Mouse (Mus musculus) heart, embryonic 15.5 days (tissue): ENCODE results near the gene Ica1l. TPM values are rescaled to one million over a fixed set of nuclear protein-coding genes. Genes with fewer than 3 reads are reported as not detected.
"Not testable (repeated sequence)": the region's sequence is repeated elsewhere in the genome, so short reads cannot be mapped to it uniquely, and the experiment has no call there.

ENCODE experiments used
- ATAC-seq: fragments of 200-750 bp; cut with Nextera tagmentation; replicated peaks from 2 replicates; pipeline ENCODE4 v1.8.0; 2017; ENCODE audit warnings: low read depth, moderate TSS enrichment; ENCODE audit not compliant: insufficient number of reproducible peaks, insufficient read depth, low FRiP score
- H3K27ac ChIP-seq: fragments of 300-500 bp; sonication (generic); 2 replicates; pipeline ENCODE4 v1.5.1; 2015; ENCODE audit warnings: mild to moderate bottlenecking, inconsistent platforms
- H3K27me3 ChIP-seq: fragments of 300-500 bp; sonication (generic); 2 replicates; pipeline ENCODE4 v1.6.1; 2015; ENCODE audit warnings: inconsistent platforms
- H3K36me3 ChIP-seq: fragments of 300-500 bp; sonication (generic); 2 replicates; pipeline ENCODE4 v1.6.1; 2015; ENCODE audit warnings: mild to moderate bottlenecking, inconsistent platforms
- H3K4me1 ChIP-seq: fragments of 300-500 bp; sonication (generic); replicated peaks from 2 replicates; pipeline ENCODE4 v1.6.1; 2015; ENCODE audit warnings: inconsistent platforms
- H3K4me2 ChIP-seq: fragments of 300-500 bp; sonication (generic); 2 replicates; pipeline ENCODE4 v1.6.1; 2015; ENCODE audit warnings: inconsistent platforms, mild to moderate bottlenecking, moderate library complexity
- H3K4me3 ChIP-seq: fragments of 300-500 bp; sonication (generic); 2 replicates; pipeline ENCODE4 v1.5.1; 2015; ENCODE audit warnings: mild to moderate bottlenecking, inconsistent platforms
- H3K9ac ChIP-seq: fragments of 300-500 bp; sonication (generic); 2 replicates; pipeline ENCODE4 v1.6.1; 2015; ENCODE audit warnings: mild to moderate bottlenecking, inconsistent platforms
- H3K9me3 ChIP-seq: fragments of 300-500 bp; sonication (generic); replicated peaks from 2 replicates; pipeline ENCODE4 v1.6.1; 2016; ENCODE audit warnings: inconsistent platforms
- WGBS: fragments of 180-500 bp; shearing (Covaris S2); methylation state at CpG from one replicate; pipeline ENCODE4 v1.1.7; 2015; ENCODE audit warnings: mixed read lengths; 5-methylcytosine and 5-hydroxymethylcytosine counted together
- polyA plus RNA-seq: library from polyadenylated mRNA; unstranded; fragments of >200 nt; fragmentation: Nextera tagmentation; extraction: Ambion mirVana; gene quantifications from 2 replicates; pipeline ENCODE4 v1.2.1, GENCODE M21; 2015

Gene Ica1l
- polyA plus RNA-seq: 0.20 and 0.81 TPM in 2 replicates

GRCm38 (mm10) chr1:60042796-60043469, at the start of gene Ica1l:
TSS of gene Ica1l (minus strand) at chr1:60043184.
- H3K4me3 ChIP-seq: peak within 1 kb of the TSS; percentile 68
- no peaks in the 10 kb centered on the region for H3K36me3 ChIP-seq
- ATAC-seq: peak; percentile 66
- under 1% methylated on average over 84 of the region's 99 CpGs for WGBS
- no peak within 1 kb of the TSS for H3K27ac ChIP-seq
- peak within 1 kb of the TSS; percentile 91 for H3K4me2 ChIP-seq
- H3K9ac ChIP-seq: peak within 1 kb of the TSS; percentile 67
- H3K4me1 ChIP-seq: peaks cover 3% of the 10 kb centered on the region
- no peaks in the 10 kb centered on the region for H3K9me3 ChIP-seq
- H3K27me3 ChIP-seq: peaks cover 14% of the 10 kb centered on the region

GRCm38 (mm10) chr1:60076411-60076810, 33.4 kb upstream of the Ica1l start:
- H3K9ac ChIP-seq: no peak overlapping the region
- H3K4me3 ChIP-seq: no peak overlapping the region
- WGBS: 79% methylated on average over 6 of the region's 6 CpGs
- no peaks in the 10 kb centered on the region for H3K9me3 ChIP-seq
- H3K36me3 ChIP-seq: peaks cover 26% of the 10 kb centered on the region
- H3K4me1 ChIP-seq: no peaks in the 10 kb centered on the region
- H3K27ac ChIP-seq: no peak overlapping the region
- H3K4me2 ChIP-seq: no peak overlapping the region
- H3K27me3 ChIP-seq: no peaks in the 10 kb centered on the region
- no peak for ATAC-seq

GRCm38 (mm10) chr1:60075590-60075989, 32.6 kb upstream of the Ica1l start:
- Histone ChIP-seq H3K4me2 (no peak overlapping the region), H3K9me3 (no peaks in the 10 kb centered on the region), H3K9ac (no peak overlapping the region), H3K27ac (no peak overlapping the region), H3K36me3 (peaks cover 23% of the 10 kb centered on the region), H3K4me3 (no peak overlapping the region), H3K4me1 (no peaks in the 10 kb centered on the region), H3K27me3 (no peaks in the 10 kb centered on the region)
- ATAC-seq: no peak
- 77% methylated on average over 3 of the region's 3 CpGs for WGBS

GRCm38 (mm10) chr1:60074935-60075334, 32.0 kb upstream of the Ica1l start:
- no peak for ATAC-seq
- H3K27me3 ChIP-seq: no peaks in the 10 kb centered on the region
- no peak overlapping the region for H3K27ac ChIP-seq
- H3K9me3 ChIP-seq: no peaks in the 10 kb centered on the region
- H3K9ac ChIP-seq: no peak overlapping the region
- 69% methylated on average over 2 of the region's 2 CpGs for WGBS
- H3K4me1 ChIP-seq: no peaks in the 10 kb centered on the region
- H3K4me3 ChIP-seq: no peak overlapping the region
- no peak overlapping the region for H3K4me2 ChIP-seq
- peaks cover 18% of the 10 kb centered on the region for H3K36me3 ChIP-seq

- H3K4me1 ChIP-seq, H3K9me3 ChIP-seq, H3K9ac ChIP-seq, ATAC-seq, H3K27ac ChIP-seq, H3K4me3 ChIP-seq, H3K4me2 ChIP-seq, H3K27me3 ChIP-seq, H3K36me3 ChIP-seq: not testable (repeated sequence)
These were observed 27.7 kb upstream of the Ica1l start for GRCm38 (mm10) chr1:60070725-60071124.

GRCm38 (mm10) chr1:60056310-60056709, 13.3 kb upstream of the Ica1l start:
- no peak overlapping the region for H3K9ac ChIP-seq
- no peak overlapping the region for H3K4me2 ChIP-seq
- no peak overlapping the region for H3K4me3 ChIP-seq
- 86% methylated on average over 3 of the region's 3 CpGs for WGBS
- no peaks in the 10 kb centered on the region for H3K27me3 ChIP-seq
- no peaks in the 10 kb centered on the region for H3K9me3 ChIP-seq
- no peak for ATAC-seq
- H3K4me1 ChIP-seq: no peaks in the 10 kb centered on the region
- H3K36me3 ChIP-seq: no peaks in the 10 kb centered on the region
- H3K27ac ChIP-seq: no peak overlapping the region

GRCm38 (mm10) chr1:60054659-60055058, 11.7 kb upstream of the Ica1l start:
- no peak overlapping the region for H3K9ac ChIP-seq
- no peaks in the 10 kb centered on the region for H3K36me3 ChIP-seq
- WGBS: 33% methylated on average over 3 of the region's 3 CpGs

GRCm38 (mm10) chr1:60047481-60047880, 4.5 kb upstream of the Ica1l start:
- not testable (repeated sequence) for H3K9ac ChIP-seq, H3K27ac ChIP-seq, H3K4me2 ChIP-seq, H3K36me3 ChIP-seq, H3K4me3 ChIP-seq, H3K4me1 ChIP-seq, H3K27me3 ChIP-seq, ATAC-seq, H3K9me3 ChIP-seq
- 86% methylated on average over 5 of the region's 5 CpGs for WGBS

More at GRCm38 (mm10) chr1:60054659-60055058, 11.7 kb upstream of the Ica1l start:
- no peak overlapping the region for H3K27ac ChIP-seq
- no peaks in the 10 kb centered on the region for H3K9me3 ChIP-seq
- no peaks in the 10 kb centered on the region for H3K4me1 ChIP-seq
- H3K27me3 ChIP-seq: no peaks in the 10 kb centered on the region
- no peak overlapping the region for H3K4me3 ChIP-seq
- ATAC-seq: no peak
- H3K4me2 ChIP-seq: no peak overlapping the region

- WGBS: 86% methylated on average over 1 of the region's 1 CpGs
- peaks cover 3% of the 10 kb centered on the region for H3K4me1 ChIP-seq
- H3K4me3 ChIP-seq: no peak overlapping the region
- no peak overlapping the region for H3K4me2 ChIP-seq
- peaks cover 14% of the 10 kb centered on the region for H3K27me3 ChIP-seq
- no peak for ATAC-seq
- H3K9me3 ChIP-seq: no peaks in the 10 kb centered on the region
- H3K27ac ChIP-seq: no peak overlapping the region
- H3K9ac ChIP-seq: no peak overlapping the region
- no peaks in the 10 kb centered on the region for H3K36me3 ChIP-seq
These were observed 1.6 kb upstream of the Ica1l start for GRCm38 (mm10) chr1:60044595-60044994.

GRCm38 (mm10) chr1:60042398-60042795, 587 bp downstream of the Ica1l start:
- H3K36me3 ChIP-seq: no peaks in the 10 kb centered on the region
- H3K9ac ChIP-seq: peak overlapping the region; percentile 67
- H3K4me1 ChIP-seq: peaks cover 3% of the 10 kb centered on the region
- no peaks in the 10 kb centered on the region for H3K9me3 ChIP-seq
- peak overlapping the region; percentile 68 for H3K4me3 ChIP-seq
- peak overlapping the region; percentile 91 for H3K4me2 ChIP-seq
- H3K27me3 ChIP-seq: peaks cover 14% of the 10 kb centered on the region
- no peak for ATAC-seq
- WGBS: 4% methylated on average over 19 of the region's 19 CpGs
- no peak overlapping the region for H3K27ac ChIP-seq

GRCm38 (mm10) chr1:60035044-60035443, 7.9 kb downstream of the Ica1l start:
- Histone ChIP-seq H3K27me3 (no peaks in the 10 kb centered on the region), H3K9ac (no peak overlapping the region), H3K36me3 (no peaks in the 10 kb centered on the region), H3K27ac (no peak overlapping the region), H3K4me1 (no peaks in the 10 kb centered on the region), H3K4me3 (no peak overlapping the region), H3K9me3 (no peaks in the 10 kb centered on the region), H3K4me2 (no peak overlapping the region)
- 90% methylated on average over 2 of the region's 2 CpGs for WGBS
- no peak for ATAC-seq

- Histone ChIP-seq H3K27me3 (no peaks in the 10 kb centered on the region), H3K4me1 (no peaks in the 10 kb centered on the region), H3K36me3 (no peaks in the 10 kb centered on the region), H3K9ac (no peak overlapping the region), H3K9me3 (no peaks in the 10 kb centered on the region), H3K27ac (no peak overlapping the region), H3K4me3 (no peak overlapping the region), H3K4me2 (no peak overlapping the region)
- WGBS: 72% methylated on average over 1 of the region's 1 CpGs
- ATAC-seq: no peak
These were observed 25.9 kb downstream of the Ica1l start for GRCm38 (mm10) chr1:60017031-60017469.
